Mouse (Mus musculus) liver, embryonic 14.5 days (tissue): ENCODE data around the gene Nrxn3.

Experiments
- CTCF ChIP-seq: IDR thresholded peaks from 2 replicates; pipeline ENCODE4 v1.5.1; 2016; ENCODE audit warnings: antibody characterized with exemption, low read depth, control low read depth
- EP300 ChIP-seq: IDR thresholded peaks from 2 replicates; pipeline ENCODE4 v1.6.1; 2016; ENCODE audit warnings: antibody characterized with exemption, low read depth

DNA sequence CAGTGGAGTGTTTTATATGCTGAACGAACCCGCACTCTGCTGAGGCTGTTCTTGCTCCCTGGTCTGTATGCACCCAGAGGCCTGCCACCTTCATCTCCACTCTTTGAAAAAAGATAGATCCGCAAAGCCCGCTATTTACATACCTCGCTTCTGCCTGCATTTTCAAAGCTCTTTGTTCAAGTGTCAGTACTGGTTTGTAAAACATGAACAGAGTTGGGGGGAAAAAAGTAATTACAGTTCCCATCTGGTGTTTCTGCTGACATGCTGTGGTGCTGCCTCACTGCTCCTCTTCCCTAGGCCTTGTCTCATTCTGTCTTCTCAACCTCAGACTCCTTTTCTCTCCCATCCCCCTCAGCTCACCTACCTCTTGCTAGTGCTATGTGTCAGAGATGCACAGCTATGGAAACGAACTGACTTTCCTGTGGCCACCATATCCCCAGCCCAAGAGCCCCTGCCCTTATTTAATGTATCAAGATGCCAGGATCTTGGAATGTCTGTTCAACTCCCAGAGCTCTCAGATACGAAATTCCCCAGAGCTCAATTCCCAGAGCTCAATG, 387.2 kb downstream of the Nrxn3 start:
- no peak for TF ChIP-seq CTCF
- TF ChIP-seq EP300 = no peak
